Mouse (Mus musculus): ENCODE data around the gene Pcx.

DNA sequence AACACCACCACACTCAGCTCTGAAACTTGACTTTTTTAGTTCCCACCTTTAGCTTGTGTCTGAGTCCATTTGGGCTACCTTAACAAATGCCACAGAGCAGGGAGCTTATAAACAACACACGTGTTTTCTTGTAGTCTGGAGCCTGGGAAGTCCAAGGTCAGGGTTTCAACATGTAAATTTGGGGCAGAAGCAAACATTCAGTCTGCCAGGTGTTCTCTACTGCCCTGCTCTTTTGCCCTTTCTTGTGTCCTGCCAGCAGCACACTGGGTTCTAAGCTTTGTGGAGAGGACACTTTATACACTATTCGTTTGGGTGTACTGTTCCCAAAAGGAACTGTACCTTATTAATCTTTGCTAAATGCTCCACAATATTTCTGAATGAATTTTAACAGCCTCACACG lies 78.2 kb downstream of the Pcx start:
- TF ChIP-seq MYOG (IDR thresholded peaks at IDR 0.05; ENCODE audit: control insufficient read depth, extremely low read depth, insufficient read length) (no peak), CTCF (IDR thresholded peaks at IDR 0.05; ENCODE audit: control insufficient read depth, insufficient read depth, insufficient read length) (no peak), MYOD1 (IDR thresholded peaks at IDR 0.05; ENCODE audit: control insufficient read depth, insufficient read length, low read depth) (no peak)
